Mouse (Mus musculus) induced T-regulatory cell, adult 2 months (primary cell): ENCODE measurements at regions not wholly inside any gene's neighbourhood (a gene's known extent, or its start where the extent isn't known, plus 50 kb on each side); places are given as distances from the start of the nearest gene placed in this dataset.

ENCODE experiments used
- DNase-seq: peaks from one replicate; pipeline ENCODE4 v3.0.0-alpha.2; 2012; ENCODE audit warnings: low read depth

DNA sequence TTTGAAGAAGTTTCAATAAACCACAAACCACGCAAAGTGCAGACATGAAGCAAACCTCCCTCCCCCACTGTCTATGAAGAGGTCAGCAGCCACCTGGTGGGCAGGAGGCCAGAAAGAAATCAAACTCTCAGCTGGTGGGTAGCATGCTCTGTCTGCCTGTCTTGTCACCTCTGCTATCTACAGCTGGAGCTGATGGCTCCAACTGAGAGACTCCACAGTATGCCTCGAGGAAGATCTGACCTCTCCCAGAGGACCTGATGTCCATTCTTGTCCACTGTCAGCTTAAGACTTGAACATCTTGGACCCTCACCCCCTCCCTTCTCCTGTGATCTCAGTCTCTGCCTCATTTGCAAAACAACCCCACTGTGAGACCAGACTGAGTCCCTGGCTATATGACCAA lies 585.0 kb upstream of the Cdh11 start:
- no peak for DNase-seq

DNA sequence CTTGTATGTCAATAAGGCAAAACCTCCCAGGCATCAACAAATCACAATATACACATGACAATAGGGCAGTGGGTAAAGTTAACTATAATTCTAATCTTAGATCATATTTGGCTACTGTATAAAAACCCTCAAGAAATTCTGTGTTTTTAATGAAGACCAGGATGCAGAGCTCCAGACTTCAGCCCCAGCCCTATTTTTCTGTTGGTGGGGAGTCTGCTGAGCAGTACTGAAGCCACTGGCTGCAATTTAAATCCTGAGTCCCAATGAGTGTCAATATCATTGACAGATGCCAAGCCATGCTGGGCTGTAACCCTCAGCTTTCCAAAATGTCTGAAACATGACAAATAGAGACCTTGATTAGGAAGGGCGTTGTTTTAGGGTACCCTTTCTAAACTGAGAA lies 587.6 kb upstream of the Cdh11 start:
- DNase-seq: no peak

DNA sequence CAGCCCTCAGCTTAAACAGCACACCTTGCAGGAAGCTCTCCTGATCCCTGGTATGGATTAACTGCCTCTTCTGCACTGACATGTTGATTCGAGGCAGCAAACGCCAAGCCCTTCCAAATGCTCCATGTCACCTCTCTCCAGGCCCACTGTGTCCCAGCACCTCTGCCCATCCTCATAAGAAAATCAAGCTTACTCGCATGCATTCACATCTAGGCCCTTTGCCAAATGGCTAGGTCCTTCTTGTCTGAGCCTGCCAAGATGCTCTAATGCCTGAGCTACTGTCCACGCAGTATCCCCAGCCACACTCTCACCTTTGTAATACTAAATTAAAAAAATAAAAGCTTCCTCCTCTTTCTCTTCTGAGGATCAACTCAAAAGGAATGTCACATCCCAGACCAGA lies 588.7 kb upstream of the Cdh11 start:
- DNase-seq: no peak

DNA sequence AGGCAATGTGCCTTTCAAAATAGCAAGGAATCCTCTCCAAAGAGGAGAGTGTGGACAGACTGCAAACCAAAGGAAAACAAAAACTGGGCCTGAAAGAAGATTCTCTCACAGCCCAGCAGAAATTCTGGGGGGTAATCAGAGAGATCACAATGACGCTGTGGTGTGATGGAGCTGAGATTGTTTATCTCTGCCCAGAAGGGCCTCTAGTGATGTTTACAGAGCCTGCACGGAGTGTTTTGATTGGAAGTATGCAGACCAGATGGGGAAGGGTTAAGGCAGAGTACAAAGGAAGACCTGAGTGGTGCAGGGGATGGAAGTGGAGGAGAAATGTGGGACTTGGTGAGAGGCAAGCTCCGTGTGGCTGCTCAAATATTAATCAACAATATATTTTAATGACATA lies 593.1 kb upstream of the Cdh11 start:
- DNase-seq: no peak

DNA sequence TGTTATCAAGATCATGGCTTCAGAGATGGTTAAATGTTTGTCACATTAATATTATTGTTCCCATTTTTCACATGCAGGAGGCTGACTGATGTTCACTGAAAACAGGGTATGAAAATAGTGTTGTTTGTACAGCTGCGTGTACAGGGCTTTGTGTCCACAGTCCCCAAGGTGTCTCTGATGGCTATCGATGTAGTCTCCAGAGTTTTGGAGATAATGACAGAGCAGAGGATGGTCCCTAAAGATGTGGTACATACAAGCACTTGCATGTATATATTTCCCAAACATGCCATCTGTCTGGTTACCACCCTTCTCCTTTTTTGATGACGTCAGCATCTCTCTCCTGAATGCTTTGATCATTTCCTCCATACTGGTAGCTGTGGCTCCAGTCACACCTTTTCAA lies 596.1 kb upstream of the Cdh11 start:
- no peak for DNase-seq

DNA sequence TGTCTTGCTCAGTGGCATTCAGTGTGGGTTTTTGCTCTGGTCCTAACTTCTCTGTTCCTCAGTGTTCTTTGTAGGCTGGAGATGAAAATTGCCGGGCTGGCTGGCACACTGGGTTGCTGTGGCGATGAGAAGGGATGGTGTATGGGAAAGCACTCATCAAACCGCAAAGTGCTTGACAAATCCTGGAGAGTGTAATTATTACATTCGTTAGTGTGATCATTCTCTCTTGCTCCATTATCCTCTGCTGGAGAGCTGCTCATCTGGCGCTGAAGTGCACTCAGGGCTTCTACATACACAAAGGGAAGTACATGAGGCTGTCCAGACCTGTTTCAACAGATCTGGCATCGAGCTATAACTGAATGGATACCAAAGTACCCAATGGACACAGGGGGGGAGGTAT lies 605.9 kb upstream of the Cdh11 start:
- DNase-seq: no peak

DNA sequence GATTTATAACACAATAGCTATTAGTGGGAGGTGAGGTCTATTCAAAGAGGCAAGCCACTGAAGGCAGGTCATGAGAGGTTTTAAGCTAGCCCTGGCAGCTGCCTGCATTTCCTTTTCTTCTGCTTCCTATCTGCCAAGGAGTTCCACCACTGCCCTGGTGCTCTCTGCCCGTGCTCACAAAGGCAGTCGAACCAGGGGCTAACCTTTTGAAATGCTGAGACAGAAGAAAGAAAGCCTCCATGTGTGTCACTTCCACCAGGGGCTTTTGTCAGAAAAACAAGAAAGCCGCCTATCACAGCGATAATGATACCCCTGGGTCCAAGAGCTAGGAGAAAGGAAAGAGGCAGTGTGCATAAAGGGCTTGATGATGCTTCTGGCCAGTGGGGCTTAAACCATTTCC lies 609.9 kb upstream of the Cdh11 start:
- no peak for DNase-seq

DNA sequence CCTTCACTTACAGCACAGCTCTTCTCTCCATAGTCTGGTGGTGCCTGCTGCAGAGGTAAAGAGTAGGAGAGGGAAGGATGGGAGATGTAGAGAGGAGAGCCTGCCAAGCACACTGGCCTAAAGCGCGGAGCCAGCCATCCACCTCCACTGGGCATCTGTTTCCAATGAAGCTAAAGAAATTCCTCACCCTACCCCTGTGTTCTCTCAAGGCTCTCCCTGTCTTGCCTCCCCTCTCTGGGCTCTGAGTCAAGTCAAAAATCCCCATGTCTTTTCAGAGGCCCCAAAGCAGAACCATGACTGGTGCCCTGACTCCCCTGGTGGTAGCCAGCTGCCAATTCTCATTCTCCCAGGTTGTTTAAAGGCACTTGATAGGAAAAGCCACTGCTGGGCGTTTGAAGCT lies 612.7 kb upstream of the Cdh11 start:
- DNase-seq: no peak

DNA sequence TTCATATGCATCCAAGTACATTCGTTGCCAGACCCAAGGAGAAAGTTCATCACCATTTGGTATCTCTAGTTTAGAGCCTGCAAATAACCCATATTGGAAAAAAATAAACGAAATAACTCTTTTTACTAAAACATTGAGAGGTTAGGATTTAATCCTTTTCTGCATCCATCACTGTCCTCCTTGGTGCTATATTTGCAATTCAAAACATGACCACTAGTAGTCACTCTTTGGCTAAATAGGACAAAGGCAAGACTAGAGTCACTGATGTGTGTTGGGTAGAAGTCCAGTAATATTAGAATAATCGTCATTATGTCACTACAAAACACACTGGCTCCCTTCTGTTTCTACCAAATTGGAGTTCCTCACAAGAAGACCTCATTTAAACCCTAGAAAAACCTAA lies 614.0 kb upstream of the Cdh11 start:
- DNase-seq: peak; percentile 2

DNA sequence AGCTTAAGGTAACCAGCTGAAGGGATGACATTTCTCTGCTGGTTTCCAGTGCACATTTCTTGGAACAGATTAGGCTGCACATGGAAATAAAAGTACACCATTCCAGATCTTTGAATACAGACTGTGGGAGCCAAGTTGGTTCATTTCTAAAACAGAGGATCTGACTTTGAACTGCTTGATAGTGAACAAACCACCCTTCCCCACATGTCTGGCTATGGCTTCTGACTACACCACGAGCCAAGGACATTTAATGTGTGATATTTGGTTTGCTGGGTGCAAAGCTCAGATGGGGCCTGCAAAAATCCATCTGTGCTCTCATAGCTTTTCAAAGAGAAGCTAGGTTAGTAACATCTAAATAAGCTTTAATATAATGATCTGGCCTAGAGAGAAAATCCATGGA lies 614.7 kb upstream of the Cdh11 start:
- DNase-seq: no peak

DNA sequence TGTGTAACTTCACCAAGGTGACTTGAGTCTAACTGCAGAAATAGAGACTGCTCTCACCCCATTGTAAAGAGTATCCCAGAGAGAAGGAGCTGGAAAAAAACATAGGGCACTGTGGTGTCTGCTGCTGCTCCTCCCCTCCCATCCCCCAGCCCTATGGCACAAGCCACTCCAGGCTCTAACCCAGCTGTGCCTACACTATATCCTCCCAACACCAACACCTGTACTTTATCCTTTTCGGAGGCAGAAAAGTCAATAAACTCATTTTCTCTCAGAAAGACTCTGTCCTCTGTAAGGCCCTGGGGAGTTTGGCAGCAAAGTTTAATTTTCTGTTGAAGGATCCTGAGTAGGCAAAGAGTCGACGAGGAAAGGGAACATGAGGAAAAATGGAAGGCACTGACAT lies 617.3 kb upstream of the Cdh11 start:
- DNase-seq: no peak

DNA sequence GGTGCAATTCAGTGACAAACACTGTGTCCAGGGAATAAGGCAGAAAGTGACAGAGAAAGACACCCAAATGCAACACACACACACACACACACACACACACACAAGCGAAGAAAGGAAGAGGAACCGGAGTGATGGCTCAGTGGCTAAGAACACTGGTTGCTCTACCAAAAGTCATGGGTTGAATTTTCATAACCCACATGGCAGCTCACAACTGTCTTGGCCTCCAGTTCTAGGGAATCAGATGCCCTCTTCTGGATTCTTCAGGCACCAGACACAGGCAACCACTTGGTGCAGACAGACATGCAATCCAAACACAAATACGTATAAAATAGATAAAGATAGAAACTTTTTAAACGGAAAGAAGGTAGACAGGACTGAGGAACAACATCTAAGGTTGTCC lies 618.4 kb upstream of the Cdh11 start:
- DNase-seq: no peak

DNA sequence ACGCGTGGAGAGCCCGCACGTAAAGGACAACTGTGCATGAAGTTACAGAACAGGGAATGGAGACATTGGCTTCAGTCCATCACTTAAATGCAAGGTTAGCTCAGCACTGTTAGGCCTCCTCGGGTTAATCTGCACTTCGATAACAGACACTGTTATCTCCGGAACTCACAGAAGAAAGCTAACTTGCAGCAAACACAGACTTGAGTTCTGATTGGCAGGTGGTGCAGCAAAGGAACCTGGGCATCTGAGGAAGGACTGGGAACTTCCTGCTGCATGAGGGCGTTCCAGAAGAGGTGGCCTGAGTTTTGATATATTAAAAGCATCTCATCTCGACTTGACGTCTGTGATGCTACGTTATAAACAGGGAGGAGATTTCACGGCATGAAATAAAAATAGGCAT lies 620.3 kb upstream of the Cdh11 start:
- DNase-seq: no peak

DNA sequence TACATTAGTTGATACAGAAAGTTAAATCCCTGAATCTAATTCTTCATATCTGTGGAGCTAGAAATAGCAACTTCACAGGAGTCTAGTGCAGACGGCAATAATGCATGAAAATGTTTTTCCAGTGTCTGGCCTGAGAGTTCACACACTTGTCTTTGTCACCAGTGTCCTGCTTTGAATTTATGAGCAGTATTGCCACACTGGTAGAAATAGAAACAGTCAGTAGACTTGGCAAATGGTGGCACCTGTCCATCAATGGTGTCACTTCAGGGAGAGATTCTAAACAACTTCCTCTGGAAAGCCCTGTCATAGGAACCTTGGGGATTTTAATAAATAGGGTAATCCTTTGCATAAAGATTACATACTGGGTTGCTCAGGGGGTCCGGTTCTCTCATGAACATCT lies 621.5 kb upstream of the Cdh11 start:
- no peak for DNase-seq

DNA sequence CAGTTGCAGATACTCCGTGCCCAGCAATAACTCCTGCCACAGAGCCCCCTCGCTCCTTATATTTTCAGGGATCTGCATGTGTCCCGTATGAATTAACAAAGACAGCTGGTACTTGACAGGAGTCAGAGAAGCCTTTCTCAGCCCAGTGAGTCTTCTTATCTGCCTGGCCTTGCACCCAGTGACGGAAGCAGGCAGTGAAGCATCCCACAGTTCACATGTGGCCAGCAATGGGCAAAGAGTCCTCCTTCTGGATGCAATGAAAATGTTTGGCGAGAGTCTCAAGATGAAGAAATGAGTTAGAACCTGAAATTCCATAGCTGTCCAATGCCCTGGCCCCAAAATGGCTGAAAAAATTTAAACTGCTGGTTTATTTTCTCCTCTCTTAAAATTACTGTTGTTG lies 622.2 kb upstream of the Cdh11 start:
- DNase-seq: no peak

DNA sequence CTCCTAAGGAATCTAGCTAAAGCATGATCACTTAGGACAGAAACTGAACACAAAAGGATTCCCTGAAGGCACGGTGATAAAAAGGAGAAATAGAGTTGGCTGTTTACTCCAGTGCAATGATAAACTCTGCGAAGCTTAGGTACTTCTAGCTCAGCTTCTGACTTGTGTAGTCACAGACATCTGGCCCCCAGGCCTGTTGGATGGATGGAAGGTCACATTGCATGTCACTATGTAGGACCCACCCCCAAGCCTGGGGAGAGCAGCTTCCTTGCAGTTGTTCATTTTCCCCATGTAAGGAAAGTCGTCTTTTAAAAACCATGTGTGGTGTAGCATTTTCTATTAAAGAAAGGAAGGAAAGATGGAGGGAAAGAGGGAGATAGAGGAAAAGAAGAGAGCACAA lies 623.0 kb upstream of the Cdh11 start:
- no peak for DNase-seq

DNA sequence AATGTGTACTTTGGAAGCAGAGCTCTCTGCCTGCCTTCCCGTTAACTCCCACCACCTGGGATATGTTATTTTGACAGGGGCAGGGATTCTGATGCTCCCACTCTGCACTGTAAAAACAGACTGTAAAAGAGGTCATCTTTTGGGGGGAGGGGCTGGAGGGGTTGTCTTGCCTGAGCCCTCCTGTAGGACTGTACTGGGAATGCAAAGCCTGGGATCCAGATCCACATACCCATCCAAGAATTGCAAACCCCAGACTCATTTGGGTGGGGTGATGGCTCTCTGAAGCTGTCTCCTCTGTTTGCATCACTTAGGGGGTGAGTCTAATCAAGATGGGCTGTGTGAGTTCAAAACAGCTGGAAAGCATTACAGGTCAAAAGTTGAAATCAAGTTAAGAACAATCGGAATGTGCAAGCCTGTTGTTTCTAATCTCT lies 623.7 kb upstream of the Cdh11 start:
- DNase-seq: no peak

DNA sequence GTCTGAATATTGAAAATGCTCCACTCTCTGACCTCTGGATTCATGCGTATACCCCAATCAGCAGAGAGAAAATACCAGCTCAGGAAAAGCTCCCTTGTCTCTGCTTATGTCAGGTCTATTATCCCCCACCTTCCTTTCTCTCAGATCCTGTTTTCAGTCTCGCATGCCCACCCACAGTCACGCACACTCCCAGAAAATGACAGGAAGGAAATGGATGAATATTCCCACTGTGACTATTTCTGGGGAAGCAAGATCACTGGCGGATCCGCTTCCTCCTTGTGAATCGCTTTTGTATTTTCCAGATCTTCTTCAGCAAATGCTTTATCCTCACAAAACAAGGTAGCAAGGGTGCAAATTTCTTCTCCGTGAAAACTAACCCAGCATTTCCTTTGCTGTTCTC lies 627.3 kb upstream of the Cdh11 start:
- DNase-seq: no peak

DNA sequence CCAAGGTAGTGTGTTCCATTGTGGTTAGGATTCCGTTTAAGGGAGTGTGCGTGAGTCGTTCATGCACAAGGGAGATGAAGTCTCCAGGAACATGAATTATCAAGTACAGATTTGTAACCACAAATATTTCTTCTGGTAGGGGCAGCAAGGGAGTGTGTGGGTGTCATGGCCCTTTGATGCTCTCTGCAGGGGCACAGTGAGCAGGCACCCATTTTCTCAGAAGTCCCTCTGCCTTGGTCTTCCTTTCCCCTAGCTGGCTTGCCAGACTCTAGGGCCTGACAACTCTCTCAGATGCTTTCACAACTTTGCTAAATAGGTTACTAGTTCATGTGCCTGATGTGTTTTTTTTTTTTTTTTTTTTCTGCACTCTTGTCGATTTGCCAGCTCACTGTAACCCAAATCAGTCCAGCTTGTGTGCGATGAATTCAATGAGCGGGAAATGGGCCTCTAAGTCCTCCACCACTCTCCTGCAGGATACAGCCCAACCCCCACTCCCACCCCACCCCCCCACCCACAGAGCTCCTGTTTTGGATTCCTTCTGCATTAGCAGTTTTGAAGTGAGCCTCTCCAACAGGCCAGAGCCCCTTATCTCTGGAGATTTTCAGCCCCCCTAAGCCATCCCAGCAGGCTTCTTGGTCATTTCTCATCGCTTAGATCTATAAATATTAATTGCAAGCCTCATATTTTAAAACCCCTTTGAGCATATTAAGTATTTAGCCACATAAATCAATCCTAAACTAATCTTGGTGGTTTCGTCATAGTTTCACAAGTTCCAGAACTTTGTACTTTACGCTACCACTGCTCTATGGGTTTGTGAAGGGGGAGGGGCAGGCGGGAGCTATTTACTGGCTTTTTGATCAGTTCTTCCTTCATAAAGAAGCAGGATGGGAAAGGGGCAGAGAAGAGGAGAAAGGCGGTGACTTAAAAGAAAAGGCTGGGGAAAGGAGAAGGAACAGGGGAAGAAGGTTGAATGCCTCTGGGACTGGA lies 628.4 kb upstream of the Cdh11 start:
- no peak for DNase-seq

DNA sequence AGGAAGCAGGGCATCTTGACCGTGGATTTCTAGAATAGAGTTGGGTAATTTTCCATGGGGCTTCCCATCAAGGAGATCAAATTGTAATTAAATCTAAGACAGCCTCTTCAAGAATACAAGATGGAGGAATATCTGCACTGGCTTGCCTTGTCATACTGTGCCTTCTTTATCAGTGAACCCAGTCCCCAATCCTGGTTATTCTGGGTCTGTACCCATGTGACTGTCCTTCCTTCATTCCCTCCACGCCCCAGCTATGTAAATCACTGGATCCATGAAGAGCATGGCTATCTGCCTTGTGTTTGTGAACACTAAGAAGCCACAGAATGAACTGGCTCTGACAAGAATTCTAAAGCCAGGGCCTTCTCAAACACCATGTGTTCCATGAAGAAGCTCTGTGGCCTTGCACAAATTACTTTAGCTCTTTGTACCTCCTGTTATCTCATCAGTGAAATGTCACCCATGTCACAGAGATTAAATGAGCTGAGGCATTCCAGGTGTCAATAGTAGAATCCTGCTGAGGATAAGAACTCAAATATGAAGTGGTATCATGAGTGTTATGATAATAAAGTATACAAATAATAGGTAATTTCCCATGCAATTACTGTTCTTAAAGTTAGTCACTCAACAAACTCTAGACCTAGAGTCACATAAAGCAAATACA lies 637.0 kb upstream of the Cdh11 start:
- DNase-seq: no peak

DNA sequence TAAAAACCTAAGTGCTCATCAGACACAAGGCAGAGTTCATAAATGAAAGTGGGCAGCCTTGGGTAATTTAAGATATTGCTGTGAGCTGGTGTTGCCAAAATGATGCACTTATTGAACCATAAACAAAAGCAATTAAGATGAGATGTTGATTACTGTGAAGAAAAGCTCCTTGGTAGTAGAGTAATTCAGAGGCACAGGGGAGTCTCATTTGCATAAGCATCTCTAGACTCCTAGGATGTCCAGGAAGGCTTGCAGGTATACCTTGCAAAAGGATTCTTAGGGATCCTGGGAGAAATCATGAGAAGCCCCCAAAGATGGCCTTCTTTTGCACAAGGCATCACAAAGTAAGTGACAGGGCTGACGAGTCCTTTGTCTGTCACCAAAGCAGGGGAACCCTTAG lies 640.5 kb upstream of the Cdh11 start:
- no peak for DNase-seq

DNA sequence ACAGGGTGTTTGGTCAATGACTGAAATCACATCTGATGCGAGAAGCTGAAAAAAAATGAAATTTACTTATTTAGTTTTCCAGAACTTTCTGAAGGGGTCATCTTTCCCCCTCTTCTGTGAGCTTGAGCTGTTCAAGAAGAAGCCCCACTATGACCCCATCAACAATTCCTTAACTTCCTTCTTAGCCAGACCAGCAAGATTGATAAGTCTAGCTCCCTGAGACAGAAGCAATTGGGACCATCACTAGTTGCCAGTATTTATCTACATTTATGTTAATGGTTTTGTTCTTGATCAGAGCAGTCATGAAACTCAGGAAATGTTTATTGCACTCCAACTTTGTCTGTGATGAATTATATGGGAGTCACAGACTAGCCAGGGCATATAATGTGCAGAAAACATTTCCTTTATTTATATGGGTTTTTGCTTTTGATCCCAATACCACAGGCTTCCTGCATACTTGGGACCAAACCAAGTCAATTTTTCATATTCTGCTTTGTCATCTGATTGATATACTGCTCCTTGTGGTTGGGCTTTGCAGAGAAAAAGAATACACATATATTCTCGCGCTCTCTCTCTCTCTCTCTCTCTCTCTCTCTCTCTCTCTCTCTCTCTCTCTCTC lies 645.5 kb upstream of the Cdh11 start:
- no peak for DNase-seq

DNA sequence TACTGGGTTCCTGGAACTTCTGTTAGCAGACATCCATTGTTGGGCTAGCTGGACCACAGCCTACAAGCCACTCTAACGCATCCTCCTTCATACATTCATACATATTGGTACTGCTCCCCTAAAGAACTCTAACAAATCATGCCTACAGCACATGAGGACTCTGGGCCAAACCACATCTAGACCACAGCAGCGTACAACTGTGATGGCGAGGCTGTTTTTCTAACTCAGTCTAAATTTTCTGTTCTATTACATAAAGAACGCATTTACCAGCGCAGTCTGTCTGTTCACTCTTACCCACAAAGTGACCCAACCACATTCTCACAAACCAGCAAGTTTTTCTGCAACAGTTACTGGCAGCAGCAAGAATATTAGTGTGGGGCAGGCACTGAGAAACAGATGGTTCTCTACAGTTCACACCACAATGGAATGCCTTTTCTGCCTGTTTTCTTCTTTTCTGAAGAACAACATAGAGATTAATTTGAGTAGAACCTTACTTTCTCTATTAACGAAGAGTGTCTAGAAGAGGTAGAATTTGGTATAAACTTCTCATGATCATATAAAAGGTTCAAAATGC lies 648.2 kb upstream of the Cdh11 start:
- no peak for DNase-seq
